25 mouse cellular contexts compared by ENCODE assay signal in genomic region chr11:10798079-10798478, GRCm38 (mm10).
DNase-seq lines count a peak whose midpoint lies in the region; ATAC-seq and TF ChIP-seq lines count a peak whose summit lies in the region.
"Had no signal": no experiment of that assay in that cellular context is flagged by ENCODE, and none has a peak within 500 bp of the region (broad histone marks: within the 10 kb centered on the region; RNA-seq: fewer than 3 reads in every experiment).

No protein-coding gene starts in this region.

- H3K4me1 ChIP-seq in liver, adult 2 months (ENCODE audit: control insufficient read depth, insufficient read depth, low read length) = no peaks in the 10 kb centered on the region
- H3K4me1 ChIP-seq in forebrain, embryonic 15.5 days = no peaks in the 10 kb centered on the region
- H3K4me1 ChIP-seq: embryonic facial prominence, embryonic 10.5 days; embryonic facial prominence, embryonic 12.5 days; forebrain, embryonic 13.5 days had no signal

- H3ac ChIP-seq in C2C12 (ENCODE audit: control insufficient read depth, insufficient read length, low read depth) = no peak overlapping the region

- no peak overlapping the region for H3K27ac ChIP-seq in liver, adult 2 months (replicated peaks; ENCODE audit: insufficient read depth, low read depth, low read length)
- H3K27ac ChIP-seq in forebrain, embryonic 15.5 days (replicated peaks) = no peak overlapping the region
- H3K27ac ChIP-seq: embryonic facial prominence, embryonic 10.5 days; embryonic facial prominence, embryonic 12.5 days; forebrain, embryonic 13.5 days had no signal

- no peaks in the 10 kb centered on the region for H3K79me3 ChIP-seq in C2C12 (ENCODE audit: low read depth)

- no peaks in the 10 kb centered on the region for H3K27me3 ChIP-seq in liver, adult 2 months (ENCODE audit: control insufficient read depth, insufficient read depth, low read length)
- no peaks in the 10 kb centered on the region for H3K27me3 ChIP-seq in C2C12 (ENCODE audit: control insufficient read depth, insufficient read depth, insufficient read length)
- H3K27me3 ChIP-seq in forebrain, embryonic 15.5 days = no peaks in the 10 kb centered on the region
- H3K27me3 ChIP-seq: CH12.LX; embryonic facial prominence, embryonic 12.5 days; forebrain, embryonic 13.5 days; Patski had no signal

- H3K4me3 ChIP-seq in liver, adult 2 months (ENCODE audit: insufficient read depth, low read depth, low read length) = no peak overlapping the region
- no peak overlapping the region for H3K4me3 ChIP-seq in C2C12 (ENCODE audit: insufficient read depth, poor library complexity, severe bottlenecking)
- H3K4me3 ChIP-seq in forebrain, embryonic 15.5 days = no peak overlapping the region
- H3K4me3 ChIP-seq: embryonic facial prominence, embryonic 10.5 days; embryonic facial prominence, embryonic 12.5 days; forebrain, embryonic 13.5 days had no signal

- 51% methylated on average over 2 of the region's 2 CpGs for WGBS in liver, adult 2 months
- WGBS in forebrain, embryonic 15.5 days = 70% methylated on average over 2 of the region's 2 CpGs

- H3K9ac ChIP-seq in liver, adult 2 months (ENCODE audit: low read depth, low read length) = no peak overlapping the region
- no peak overlapping the region for H3K9ac ChIP-seq in forebrain, embryonic 15.5 days (replicated peaks)
- H3K9ac ChIP-seq: embryonic facial prominence, embryonic 12.5 days; forebrain, embryonic 13.5 days had no signal

- peak; percentile 12 for DNase-seq in liver, adult 2 months (ENCODE audit: extremely low read depth, low read depth, low spot score)
- no peak for DNase-seq in liver
- peak; percentile 21 for DNase-seq in fat pad, adult 2 months (ENCODE audit: extremely low read depth, low read depth, low spot score)
- peak; percentile 17 for DNase-seq in gonadal fat pad, adult 2 months (ENCODE audit: low read depth)
- no peak for DNase-seq in gastrocnemius, adult 18-20 months (ENCODE audit: low spot score)
- DNase-seq in urinary bladder, postnatal 25 days (ENCODE audit: low spot score) = no peak
- DNase-seq: adrenal gland, adult 8-10 months; adrenal gland, postnatal 14 days; adrenal gland, postnatal 36 days; cerebellum, adult 11-12 months; cerebellum, adult 2 months; cerebellum, adult 9-10 months; cerebellum, postnatal 10 days; cerebellum, postnatal 25 days had no signal

- H3K79me2 ChIP-seq in liver, adult 2 months (ENCODE audit: control insufficient read depth, insufficient read depth, low read length) = no peaks in the 10 kb centered on the region
- H3K79me2 ChIP-seq in C2C12 (ENCODE audit: control insufficient read depth, insufficient read depth) = no peaks in the 10 kb centered on the region

- no peaks in the 10 kb centered on the region for H3K36me3 ChIP-seq in liver, adult 2 months (ENCODE audit: control insufficient read depth, insufficient read depth, low read length)
- H3K36me3 ChIP-seq in C2C12 (ENCODE audit: control insufficient read depth, insufficient read depth) = no peaks in the 10 kb centered on the region
- no peaks in the 10 kb centered on the region for H3K36me3 ChIP-seq in forebrain, embryonic 15.5 days
- H3K36me3 ChIP-seq: embryonic facial prominence, embryonic 10.5 days; embryonic facial prominence, embryonic 12.5 days; G1E had no signal

- TF ChIP-seq CTCF in liver, adult 2 months (IDR thresholded peaks at IDR 0.05; ENCODE audit: low read depth, low read length) = no peak
- no peak for TF ChIP-seq CTCF in C2C12 (IDR thresholded peaks at IDR 0.05; ENCODE audit: control insufficient read depth, insufficient read depth, insufficient read length)

- ATAC-seq in forebrain, embryonic 15.5 days (replicated peaks) = no peak
- ATAC-seq: activated CD4-positive, CD25-positive, alpha-beta regulatory T cell, adult 4 months; CD4-positive, CD25-positive, alpha-beta regulatory T cell, adult 4 months; forebrain, embryonic 13.5 days; forebrain, embryonic 16.5 days; Patski had no signal

- H3K4me2 ChIP-seq in forebrain, embryonic 15.5 days (replicated peaks) = no peak overlapping the region
- H3K4me2 ChIP-seq: embryonic facial prominence, embryonic 12.5 days; forebrain, embryonic 13.5 days had no signal

- H3K9me3 ChIP-seq in forebrain, embryonic 15.5 days = no peaks in the 10 kb centered on the region
- H3K9me3 ChIP-seq: embryonic facial prominence, embryonic 10.5 days; embryonic facial prominence, embryonic 12.5 days; forebrain, embryonic 13.5 days; G1E had no signal

- no peak for TF ChIP-seq POLR2A in liver, adult 2 months (IDR thresholded peaks at IDR 0.05; ENCODE audit: extremely low read depth, insufficient read depth, low read length)

TF ChIP-seq in C2C12, 6 proteins besides CTCF, POLR2A, EP300 and RAD21:
- TF ChIP-seq FOSL1 (IDR thresholded peaks at IDR 0.05; ENCODE audit: insufficient read depth, low read length, poor library complexity, severe bottlenecking) (no peak), CEBPB (IDR thresholded peaks at IDR 0.05; ENCODE audit: low read depth) (peak; percentile 84), USF1 (IDR thresholded peaks at IDR 0.05; ENCODE audit: low read depth) (no peak), MYOG (IDR thresholded peaks at IDR 0.05; ENCODE audit: control insufficient read depth, extremely low read depth, insufficient read length) (no peak), MAX (IDR thresholded peaks at IDR 0.05) (no peak)
TF ChIP-seq in C2C12: peak in this region for 1.

Comparison
In these comparisons a context has a peak if more than half of its experiments do, and no peak if none do; other contexts are left out.
1. DNase-seq: peak in liver, adult 2 months (single experiment), fat pad, adult 2 months (single experiment) and gonadal fat pad, adult 2 months (single experiment); none in liver (single experiment), gastrocnemius, adult 18-20 months (single experiment) and urinary bladder, postnatal 25 days (single experiment).